Mouse (Mus musculus) layer of hippocampus, postnatal 10 days (tissue): ENCODE results near the gene Dusp12. TPM values are rescaled to one million over a fixed set of nuclear protein-coding genes. Genes with fewer than 3 reads are reported as not detected.

Experiments
- total RNA-seq, 2 experiments: library from RNA; stranded (reverse); gene quantifications; 2 replicates each; pipeline ENCODE4 v1.2.3; 2021

The Dusp12 gene
- total RNA-seq, 2 experiments from 2014 or later, result 15.5 to 16.3 TPM

Other genes starting within 250 kb of the Dusp12 start
- gene Olfml2b, start 241.0 kb downstream of the Dusp12 start, total RNA-seq, result 10 to 100 TPM; 21.7 to 25.0 TPM
- gene Atf6, start 17.8 kb downstream of the Dusp12 start, total RNA-seq, result 10 to 100 TPM; 22.6 to 23.1 TPM
- gene Gm26620, start 475 bp downstream of the Dusp12 start, total RNA-seq, result under 1 TPM; 0.62 to 0.87 TPM
- under 1 TPM; 0.51 to 0.66 TPM for gene Fcrlb, start 27.4 kb upstream of the Dusp12 start, total RNA-seq
- not detected for gene Fcrla, start 42.0 kb upstream of the Dusp12 start, total RNA-seq
- 1 to 10 TPM; 2.5 to 4.3 TPM for gene Fcgr2b, start 91.0 kb upstream of the Dusp12 start, total RNA-seq
- not detected for gene Fcgr4, start 133.4 kb upstream of the Dusp12 start, total RNA-seq
- gene Fcgr3, start 179.4 kb upstream of the Dusp12 start, total RNA-seq, result 10 to 100 TPM; 10.5 to 12.7 TPM
- gene Cfap126, start 228.4 kb upstream of the Dusp12 start, total RNA-seq, result 1 to 10 TPM; 3.1 to 3.3 TPM